Mouse (Mus musculus) E14TG2a.4 (cell line): ENCODE data around the gene Pak3.
A peak's percentile ranks its signal among the peaks of the same experiment; 100 is the strongest.

ENCODE experiments used
- CTCF ChIP-seq: conservative IDR thresholded peaks from 2 replicates; pipeline ENCODE4 v1.5.1; 2014; ENCODE audit warnings: low read length
- NANOG ChIP-seq: IDR thresholded peaks from 2 replicates; pipeline ENCODE4 v1.6.1; 2014; ENCODE audit warnings: borderline replicate concordance, low read length, mixed read lengths
- POU5F1 ChIP-seq: IDR thresholded peaks from 2 replicates; pipeline ENCODE4 v1.6.1; 2014; ENCODE audit warnings: low read length, borderline replicate concordance

DNA sequence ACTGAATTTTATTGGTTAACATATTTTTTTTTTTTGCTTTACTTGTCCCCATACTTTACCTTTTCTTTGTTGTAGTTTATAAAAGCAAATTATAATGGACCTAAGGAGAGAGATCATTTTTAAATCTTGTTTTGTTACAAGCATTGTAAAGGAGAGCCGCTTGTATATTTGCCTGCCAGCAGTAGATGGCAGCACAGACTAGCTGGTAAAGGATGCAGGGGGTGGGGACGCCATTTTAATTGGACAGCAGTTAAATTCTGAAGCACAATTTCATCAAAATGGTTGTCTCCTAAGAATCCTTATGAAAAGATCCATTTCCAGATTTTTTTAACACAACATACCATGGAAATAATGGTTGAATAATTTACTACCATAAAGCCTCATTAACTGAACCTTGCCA lies 220.8 kb downstream of the Pak3 start:
- TF ChIP-seq CTCF = peak; percentile 30
- TF ChIP-seq NANOG = no peak
- TF ChIP-seq POU5F1 = no peak
